Mouse (Mus musculus): ENCODE measurements at regions not wholly inside any gene's neighbourhood (a gene's known extent, or its start where the extent isn't known, plus 50 kb on each side); places are given as distances from the start of the nearest gene placed in this dataset.

DNA sequence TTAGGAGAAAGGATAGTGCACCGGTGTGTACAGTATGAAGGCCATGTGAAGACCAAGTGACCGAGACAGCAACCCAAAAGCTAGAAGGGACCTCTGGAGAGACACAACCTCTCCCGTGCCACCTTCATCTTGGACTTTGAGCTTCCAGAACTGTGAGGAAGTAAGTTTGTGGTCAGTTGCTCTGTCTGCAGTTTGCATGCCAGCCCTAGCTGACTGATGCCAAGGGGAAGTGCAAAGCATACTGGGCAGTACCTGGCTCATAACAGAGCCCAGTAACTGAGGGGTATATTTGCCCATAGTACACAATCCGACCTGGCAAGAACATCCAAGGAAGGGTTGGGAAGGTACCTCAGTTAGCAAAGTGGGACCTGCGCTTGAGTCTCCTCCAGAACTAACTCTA, 249.3 kb upstream of the Stt3b start:
- no peak for TF ChIP-seq POLR2A (IDR thresholded peaks at IDR 0.05; ENCODE audit: extremely low read depth, insufficient read depth, low read length)
- TF ChIP-seq CTCF (IDR thresholded peaks at IDR 0.05; ENCODE audit: low read depth, low read length), result no peak
- DNase-seq (ENCODE audit: extremely low read depth, low read depth, low spot score), result no peak
- no peak overlapping the region for H3K4me3 ChIP-seq (ENCODE audit: insufficient read depth, low read depth, low read length)
- H3K79me2 ChIP-seq (ENCODE audit: control insufficient read depth, insufficient read depth, low read length), result no peaks in the 10 kb centered on the region
- H3K27ac ChIP-seq (replicated peaks; ENCODE audit: insufficient read depth, low read depth, low read length), result no peak overlapping the region
- no peaks in the 10 kb centered on the region for H3K36me3 ChIP-seq (ENCODE audit: control insufficient read depth, insufficient read depth, low read length)
- 93% methylated on average over 5 of the region's 5 CpGs for WGBS
- no peaks in the 10 kb centered on the region; the same call in 1 of the 2 replicates for H3K27me3 ChIP-seq (ENCODE audit: control insufficient read depth, insufficient read depth, low read length)
- no peak overlapping the region for H3K9ac ChIP-seq (ENCODE audit: low read depth, low read length)
- no peaks in the 10 kb centered on the region for H3K4me1 ChIP-seq (ENCODE audit: control insufficient read depth, insufficient read depth, low read length)

- no peaks in the 10 kb centered on the region for H3K79me2 ChIP-seq (ENCODE audit: control insufficient read depth, insufficient read depth, low read length)
- H3K4me1 ChIP-seq (ENCODE audit: control insufficient read depth, insufficient read depth, low read length), result no peaks in the 10 kb centered on the region
- no peak for DNase-seq (ENCODE audit: extremely low read depth, low read depth, low spot score)
- no peak overlapping the region for H3K9ac ChIP-seq (ENCODE audit: low read depth, low read length)
- H3K27ac ChIP-seq (replicated peaks; ENCODE audit: insufficient read depth, low read depth, low read length), result no peak overlapping the region
- no peak overlapping the region for H3K4me3 ChIP-seq (ENCODE audit: insufficient read depth, low read depth, low read length)
- no peaks in the 10 kb centered on the region; the same call in 1 of the 2 replicates for H3K27me3 ChIP-seq (ENCODE audit: control insufficient read depth, insufficient read depth, low read length)
- WGBS, result 87% methylated on average over 6 of the region's 6 CpGs
- H3K36me3 ChIP-seq (ENCODE audit: control insufficient read depth, insufficient read depth, low read length), result no peaks in the 10 kb centered on the region
- TF ChIP-seq POLR2A (IDR thresholded peaks at IDR 0.05; ENCODE audit: extremely low read depth, insufficient read depth, low read length) (no peak), CTCF (IDR thresholded peaks at IDR 0.05; ENCODE audit: low read depth, low read length) (no peak)
Observed at GRCm38 (mm10) chr9:115561207-115561606, 251.0 kb upstream of the Stt3b start.

DNA sequence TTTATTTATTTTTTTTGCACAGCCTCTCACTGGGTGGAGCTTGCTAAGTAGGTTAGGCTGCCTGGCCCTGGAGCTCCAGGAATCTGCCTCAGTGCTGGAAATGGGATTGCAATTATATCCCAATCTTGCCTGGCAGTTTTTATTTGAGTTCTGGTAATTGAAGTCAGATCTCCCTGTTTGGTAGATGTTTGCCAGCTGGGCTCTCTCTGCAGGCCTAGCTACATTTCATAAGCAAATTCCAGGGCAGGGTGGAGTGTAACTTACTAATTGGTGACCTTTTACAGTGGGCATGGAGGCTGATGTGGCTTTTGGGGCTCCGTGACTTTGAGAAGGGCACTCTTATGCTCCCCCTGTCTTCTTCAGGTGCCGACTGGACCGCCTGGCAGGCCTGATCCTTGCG, 252.6 kb upstream of the Stt3b start:
- H3K4me1 ChIP-seq (ENCODE audit: control insufficient read depth, insufficient read depth, low read length), result no peaks in the 10 kb centered on the region
- 82% methylated on average over 4 of the region's 4 CpGs for WGBS
- H3K79me2 ChIP-seq (ENCODE audit: control insufficient read depth, insufficient read depth, low read length), result no peaks in the 10 kb centered on the region
- no peak overlapping the region for H3K9ac ChIP-seq (ENCODE audit: low read depth, low read length)
- no peaks in the 10 kb centered on the region for H3K36me3 ChIP-seq (ENCODE audit: control insufficient read depth, insufficient read depth, low read length)
- TF ChIP-seq POLR2A (IDR thresholded peaks at IDR 0.05; ENCODE audit: extremely low read depth, insufficient read depth, low read length) (no peak), CTCF (IDR thresholded peaks at IDR 0.05; ENCODE audit: low read depth, low read length) (no peak)
- H3K4me3 ChIP-seq (ENCODE audit: insufficient read depth, low read depth, low read length), result no peak overlapping the region
- DNase-seq (ENCODE audit: extremely low read depth, low read depth, low spot score), result no peak
- H3K27me3 ChIP-seq (ENCODE audit: control insufficient read depth, insufficient read depth, low read length), result no peaks in the 10 kb centered on the region
- H3K27ac ChIP-seq (replicated peaks; ENCODE audit: insufficient read depth, low read depth, low read length), result no peak overlapping the region

DNA sequence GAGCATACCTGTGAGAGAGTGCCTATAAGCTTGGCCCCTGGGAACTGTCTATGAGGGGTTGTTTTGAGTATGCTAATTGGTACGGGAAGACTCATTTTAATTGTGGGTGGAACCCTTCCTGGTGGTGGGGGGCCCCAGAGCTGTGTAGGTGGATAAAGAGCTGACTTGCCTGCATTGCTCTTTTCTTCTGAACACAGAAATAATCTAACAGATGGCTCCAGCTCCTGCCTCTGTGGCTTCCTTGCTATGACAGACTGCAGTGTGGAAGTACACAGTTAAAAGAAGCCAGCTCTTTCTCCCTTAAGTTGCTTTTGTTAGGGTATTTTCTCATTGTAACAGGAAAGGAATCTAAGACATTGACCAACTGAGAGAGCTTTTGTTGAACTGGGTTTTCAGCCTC, 254.1 kb upstream of the Stt3b start:
- Histone ChIP-seq H3K4me1 (ENCODE audit: control insufficient read depth, insufficient read depth, low read length) (no peaks in the 10 kb centered on the region), H3K4me3 (ENCODE audit: insufficient read depth, low read depth, low read length) (no peak overlapping the region), H3K27me3 (ENCODE audit: control insufficient read depth, insufficient read depth, low read length) (no peaks in the 10 kb centered on the region), H3K27ac (replicated peaks; ENCODE audit: insufficient read depth, low read depth, low read length) (no peak overlapping the region), H3K79me2 (ENCODE audit: control insufficient read depth, insufficient read depth, low read length) (no peaks in the 10 kb centered on the region), H3K9ac (ENCODE audit: low read depth, low read length) (no peak overlapping the region), H3K36me3 (ENCODE audit: control insufficient read depth, insufficient read depth, low read length) (no peaks in the 10 kb centered on the region)
- no peak for TF ChIP-seq POLR2A (IDR thresholded peaks at IDR 0.05; ENCODE audit: extremely low read depth, insufficient read depth, low read length)
- TF ChIP-seq CTCF (IDR thresholded peaks at IDR 0.05; ENCODE audit: low read depth, low read length), result no peak
- no peak for DNase-seq (ENCODE audit: extremely low read depth, low read depth, low spot score)
- WGBS, result 97% methylated on average over 1 of the region's 1 CpGs

DNA sequence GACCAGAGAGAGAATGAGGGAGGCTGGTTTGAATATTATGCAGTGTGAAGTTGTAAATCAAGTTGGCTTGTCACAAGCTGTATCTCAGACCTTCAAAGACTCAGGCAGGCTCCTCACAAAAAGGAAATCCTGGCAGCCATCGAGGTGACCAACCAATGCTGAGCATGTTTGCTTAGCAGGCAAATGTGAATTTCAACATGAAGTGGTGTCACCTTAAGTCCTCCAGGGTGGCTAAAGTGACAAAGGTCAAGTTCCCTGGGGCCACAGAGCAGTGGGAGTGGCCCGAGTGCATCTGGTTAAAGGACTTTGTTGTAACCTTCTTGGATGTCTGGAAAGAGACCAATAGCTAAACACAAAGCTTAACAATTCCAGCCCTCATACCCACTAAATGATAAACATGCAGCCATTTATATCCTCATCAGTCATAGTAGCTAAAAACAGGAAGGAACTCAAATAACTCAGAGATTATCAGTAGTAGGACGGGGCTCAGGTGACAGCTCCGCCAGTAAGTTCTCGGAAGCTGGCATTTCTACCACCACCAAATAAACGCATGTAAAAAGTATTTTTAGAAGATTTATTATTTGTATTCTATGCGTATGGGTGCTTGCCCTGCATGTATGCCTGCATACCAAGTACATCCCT, 258.6 kb upstream of the Stt3b start:
- TF ChIP-seq CTCF (IDR thresholded peaks at IDR 0.05; ENCODE audit: low read depth, low read length), result no peak
- no peak for TF ChIP-seq POLR2A (IDR thresholded peaks at IDR 0.05; ENCODE audit: extremely low read depth, insufficient read depth, low read length)
- DNase-seq (ENCODE audit: extremely low read depth, low read depth, low spot score), result peak; percentile 33
- Histone ChIP-seq H3K4me1 (ENCODE audit: control insufficient read depth, insufficient read depth, low read length) (no peaks in the 10 kb centered on the region), H3K79me2 (ENCODE audit: control insufficient read depth, insufficient read depth, low read length) (no peaks in the 10 kb centered on the region), H3K27me3 (ENCODE audit: control insufficient read depth, insufficient read depth, low read length) (no peaks in the 10 kb centered on the region), H3K4me3 (ENCODE audit: insufficient read depth, low read depth, low read length) (no peak overlapping the region), H3K27ac (replicated peaks; ENCODE audit: insufficient read depth, low read depth, low read length) (no peak overlapping the region), H3K36me3 (ENCODE audit: control insufficient read depth, insufficient read depth, low read length) (no peaks in the 10 kb centered on the region), H3K9ac (ENCODE audit: low read depth, low read length) (no peak overlapping the region)
- 58% methylated on average over 7 of the region's 7 CpGs for WGBS

DNA sequence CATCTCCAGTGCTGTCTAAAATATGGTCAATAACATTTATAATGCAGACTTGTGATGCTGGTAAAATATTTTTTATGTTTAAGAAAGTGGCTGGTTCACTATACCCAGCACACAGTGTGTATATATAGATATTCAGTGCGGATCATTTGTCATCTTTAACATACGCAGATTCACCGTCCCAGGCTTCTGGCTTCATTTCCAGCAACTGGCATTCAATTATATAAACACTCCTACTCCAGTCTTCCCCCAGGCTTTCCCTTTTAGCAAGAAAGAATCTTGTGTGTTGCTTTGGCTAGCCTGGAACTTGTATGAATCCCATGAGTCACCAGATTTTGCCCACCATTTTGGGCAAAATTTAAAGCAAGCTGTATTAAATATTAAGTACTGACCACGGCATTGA, 260.8 kb upstream of the Stt3b start:
- H3K27me3 ChIP-seq (ENCODE audit: control insufficient read depth, insufficient read depth, low read length), result no peaks in the 10 kb centered on the region
- TF ChIP-seq CTCF (IDR thresholded peaks at IDR 0.05; ENCODE audit: low read depth, low read length) (no peak), POLR2A (IDR thresholded peaks at IDR 0.05; ENCODE audit: extremely low read depth, insufficient read depth, low read length) (no peak)
- WGBS, result 92% methylated on average over 4 of the region's 4 CpGs
- no peaks in the 10 kb centered on the region for H3K79me2 ChIP-seq (ENCODE audit: control insufficient read depth, insufficient read depth, low read length)
- no peak overlapping the region for H3K9ac ChIP-seq (ENCODE audit: low read depth, low read length)
- H3K4me3 ChIP-seq (ENCODE audit: insufficient read depth, low read depth, low read length), result no peak overlapping the region
- H3K36me3 ChIP-seq (ENCODE audit: control insufficient read depth, insufficient read depth, low read length), result no peaks in the 10 kb centered on the region
- no peak overlapping the region for H3K27ac ChIP-seq (replicated peaks; ENCODE audit: insufficient read depth, low read depth, low read length)
- no peak for DNase-seq (ENCODE audit: extremely low read depth, low read depth, low spot score)
- H3K4me1 ChIP-seq (ENCODE audit: control insufficient read depth, insufficient read depth, low read length), result no peaks in the 10 kb centered on the region
